Mouse (Mus musculus) thymus, postnatal 0 days (tissue): Measurements from ENCODE around the gene D5Ertd579e. TPM values are rescaled to one million over a fixed set of nuclear protein-coding genes. Genes with fewer than 3 reads are reported as not detected.
A peak's percentile ranks its signal among the peaks of the same experiment; 100 is the strongest.

ENCODE experiments used
- DNase-seq: peaks from one replicate; pipeline ENCODE4 v3.0.0-alpha.2; 2015; ENCODE audit warnings: low spot score
- polyA plus RNA-seq: library from polyadenylated mRNA; unstranded; fragments of >200 nt; fragmentation: Nextera tagmentation; extraction: Ambion mirVana; gene quantifications from 2 replicates; pipeline ENCODE4 v1.2.1, GENCODE M21; 2015

The D5Ertd579e gene
- polyA plus RNA-seq, 1 experiment from 2014 or later, result 27.1 TPM

DNA sequence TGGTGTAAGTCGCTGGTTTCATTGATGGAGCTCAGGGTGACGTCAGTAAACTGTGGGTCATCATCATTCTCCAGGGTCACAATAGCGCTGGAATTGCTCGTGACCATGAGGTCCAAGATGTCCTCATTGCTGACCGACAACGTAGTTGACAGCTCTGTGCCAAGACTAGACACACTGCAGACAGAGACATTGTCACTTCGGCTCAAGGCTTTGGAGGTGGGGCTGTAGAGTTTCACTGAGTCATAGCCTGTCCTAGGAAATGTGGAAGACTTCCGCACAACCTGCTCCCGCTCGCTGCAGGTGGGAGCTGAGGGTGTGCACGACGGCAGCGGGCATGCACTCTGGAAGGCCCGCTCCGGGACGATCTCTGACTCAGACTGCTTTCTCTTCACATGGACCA lies 124.5 kb downstream of the D5Ertd579e start:
- DNase-seq, result no peak

- peak; percentile 39 for DNase-seq
These were observed 125.1 kb downstream of the D5Ertd579e start for GRCm38 (mm10) chr5:36570546-36571245.

DNA sequence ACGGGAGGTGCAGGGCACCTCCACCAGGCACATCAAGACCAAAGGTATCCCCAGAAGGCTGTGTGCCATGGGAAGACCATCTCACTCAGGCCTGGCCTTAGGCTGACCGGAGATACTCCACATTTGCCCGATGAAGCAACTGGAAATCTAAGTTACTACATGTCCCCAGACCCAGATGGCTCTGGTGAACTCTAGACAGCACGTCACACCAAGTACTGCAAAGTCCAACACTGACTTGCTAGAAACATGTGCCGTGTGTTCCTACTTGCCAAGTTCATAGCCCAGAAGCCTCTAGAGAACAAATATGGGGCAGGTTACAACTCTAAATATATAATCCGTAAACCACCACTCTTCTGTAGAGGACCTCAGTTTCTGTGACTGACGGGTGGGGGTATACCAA lies 125.7 kb downstream of the D5Ertd579e start:
- DNase-seq, result no peak

DNA sequence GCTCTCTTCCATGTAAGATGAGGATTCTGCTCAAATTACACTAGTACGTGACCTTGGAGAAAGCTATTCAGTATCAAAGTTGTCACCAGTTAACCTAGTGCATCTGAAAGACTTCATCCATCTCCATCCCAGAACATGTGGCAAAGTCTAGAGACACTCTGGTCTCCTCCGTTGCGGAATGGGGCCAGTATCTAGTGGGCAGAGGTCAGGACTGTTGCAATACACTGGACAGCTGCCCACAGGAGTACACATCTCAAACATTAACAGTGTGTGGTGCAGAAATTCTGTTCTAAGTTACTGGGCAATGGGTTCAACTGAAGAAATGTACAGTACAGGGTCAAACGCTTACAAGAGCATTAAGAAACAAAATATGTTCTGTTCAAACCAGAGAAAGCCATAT lies 127.7 kb downstream of the D5Ertd579e start:
- DNase-seq, result no peak

DNA sequence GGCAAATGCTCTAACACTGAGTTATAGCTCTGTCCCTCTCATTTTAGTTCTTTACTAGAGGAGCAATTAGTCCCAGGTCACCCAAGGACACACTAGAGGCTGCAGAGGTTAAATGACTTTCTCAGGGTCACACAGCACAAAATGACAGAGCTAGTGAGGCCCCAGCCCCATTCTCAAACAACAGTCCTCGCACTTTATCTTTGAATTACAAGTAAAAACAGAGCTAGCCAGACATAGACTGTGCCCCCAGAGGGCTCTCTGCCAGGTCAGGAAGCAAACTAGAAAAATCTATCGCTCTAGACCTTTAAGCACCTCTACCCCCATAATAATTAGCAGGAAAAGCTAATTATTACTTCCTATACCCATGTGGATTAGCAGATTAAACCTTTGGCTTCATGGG lies 128.2 kb downstream of the D5Ertd579e start:
- DNase-seq, result no peak

DNA sequence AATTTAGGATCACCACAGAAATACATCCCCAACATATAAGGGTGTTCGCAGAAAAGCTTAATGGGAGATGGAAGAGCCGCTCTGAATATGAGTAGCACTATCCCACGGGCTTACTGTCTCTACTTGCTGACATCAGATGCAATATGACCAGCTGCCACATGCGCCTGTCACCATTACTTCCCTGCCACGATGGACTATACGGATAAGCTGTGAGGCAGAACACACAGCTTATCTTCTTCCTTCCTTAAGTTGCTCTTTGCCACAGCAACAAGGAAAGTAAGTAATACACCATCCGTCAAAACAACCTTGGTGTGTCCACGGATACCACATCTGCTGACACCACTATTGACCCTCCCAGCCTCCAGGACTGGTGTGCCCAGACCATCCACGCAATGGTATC lies 131.3 kb downstream of the D5Ertd579e start:
- no peak for DNase-seq

GRCm38 (mm10) chr5:36563741-36564140 lies 132.1 kb downstream of the D5Ertd579e start:
- no peak for DNase-seq

DNA sequence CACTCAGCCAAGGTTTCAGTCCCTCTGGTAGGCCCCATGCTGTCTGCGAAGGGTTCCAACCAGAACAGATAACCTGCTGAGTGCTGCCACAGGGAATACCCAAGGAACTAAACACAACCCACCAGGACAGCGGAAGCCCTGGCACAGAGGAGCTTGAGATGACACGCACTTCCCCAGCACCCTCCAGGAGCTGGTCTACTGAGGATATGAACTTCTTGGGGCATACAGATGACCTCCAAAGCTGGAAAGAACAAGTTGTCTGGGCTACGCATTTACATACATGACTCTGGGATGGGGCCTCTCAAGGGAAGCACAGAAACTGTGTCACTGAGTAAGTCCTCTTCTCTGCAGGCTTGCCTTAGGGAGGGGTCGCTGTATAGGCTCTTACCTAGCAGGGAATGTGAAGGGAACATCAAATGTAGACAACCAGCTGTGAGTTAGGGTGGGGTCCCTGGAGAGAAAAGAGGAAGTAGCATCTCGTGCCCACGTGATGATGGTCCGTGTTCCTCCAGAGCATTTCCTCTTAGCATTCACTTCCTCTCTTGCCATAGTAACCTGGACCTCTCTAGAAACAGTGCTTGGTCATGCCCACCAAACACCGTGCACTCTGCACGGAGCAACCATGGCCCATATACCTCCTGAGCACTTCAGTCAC lies 132.9 kb downstream of the D5Ertd579e start:
- DNase-seq, result peak; percentile 60

DNA sequence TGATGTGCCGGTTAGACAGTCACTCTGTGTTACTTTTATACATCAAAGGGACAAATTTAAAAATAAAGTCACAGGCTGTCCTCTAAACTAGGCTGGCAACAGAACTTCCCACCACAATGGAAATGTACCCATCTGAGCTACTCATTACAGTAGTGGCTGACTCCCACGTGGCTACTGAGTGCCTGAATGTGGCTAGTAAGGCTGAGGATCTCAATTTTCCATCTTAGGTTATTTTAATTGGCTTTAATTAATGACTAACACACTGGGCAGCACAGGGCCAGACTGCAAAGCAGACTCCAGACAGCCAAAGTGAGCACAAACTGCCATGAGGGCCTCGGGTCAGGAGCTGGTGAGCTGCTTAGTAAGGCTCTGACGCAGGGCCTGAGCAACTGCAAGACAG lies 134.3 kb downstream of the D5Ertd579e start:
- DNase-seq, result no peak

DNA sequence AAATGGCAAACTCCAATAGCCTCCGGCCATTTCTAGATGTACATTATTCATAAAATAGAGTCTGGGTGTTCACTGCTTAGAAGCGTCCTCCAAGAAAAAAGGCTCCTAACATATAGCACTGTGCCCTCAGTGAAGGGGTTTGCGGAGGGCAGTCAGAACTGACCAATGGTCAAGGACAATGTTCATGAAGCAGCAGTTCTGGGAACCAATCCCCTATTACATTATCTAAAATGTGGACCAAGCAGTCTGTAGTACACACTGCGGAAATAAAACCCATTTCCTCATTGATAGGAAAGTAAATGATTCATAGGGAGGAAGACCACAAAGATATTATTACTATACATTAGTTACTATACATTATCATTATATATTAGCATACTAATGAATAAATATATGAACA lies 135.3 kb downstream of the D5Ertd579e start:
- no peak for DNase-seq

GRCm38 (mm10) chr5:36559510-36560235 lies 136.2 kb downstream of the D5Ertd579e start:
- no peak for DNase-seq

GRCm38 (mm10) chr5:36559106-36559505 lies 136.7 kb downstream of the D5Ertd579e start:
- DNase-seq, result no peak

GRCm38 (mm10) chr5:36558526-36558925 lies 137.3 kb downstream of the D5Ertd579e start:
- no peak for DNase-seq

GRCm38 (mm10) chr5:36557584-36558308 lies 138.1 kb downstream of the D5Ertd579e start:
- peak; percentile 78 for DNase-seq

DNA sequence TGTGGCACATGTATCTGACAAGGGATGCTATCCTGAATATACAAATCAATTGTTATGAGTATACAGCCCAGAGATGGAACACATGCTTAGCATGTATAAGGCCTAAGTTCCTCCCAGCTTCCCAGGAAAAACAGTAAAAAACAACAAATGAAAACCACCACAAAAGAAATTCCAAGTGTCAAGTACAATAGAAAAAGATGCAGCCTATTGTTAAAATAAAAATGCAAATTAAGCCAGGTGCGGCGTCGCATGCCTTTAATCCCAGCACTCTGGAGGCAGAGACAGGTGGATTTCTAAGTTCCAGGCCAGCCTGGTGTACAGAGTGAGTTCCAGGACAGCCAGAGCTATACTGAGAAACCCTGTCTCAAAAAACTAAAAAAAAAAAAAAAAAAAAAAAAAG lies 138.9 kb downstream of the D5Ertd579e start:
- no peak for DNase-seq

DNA sequence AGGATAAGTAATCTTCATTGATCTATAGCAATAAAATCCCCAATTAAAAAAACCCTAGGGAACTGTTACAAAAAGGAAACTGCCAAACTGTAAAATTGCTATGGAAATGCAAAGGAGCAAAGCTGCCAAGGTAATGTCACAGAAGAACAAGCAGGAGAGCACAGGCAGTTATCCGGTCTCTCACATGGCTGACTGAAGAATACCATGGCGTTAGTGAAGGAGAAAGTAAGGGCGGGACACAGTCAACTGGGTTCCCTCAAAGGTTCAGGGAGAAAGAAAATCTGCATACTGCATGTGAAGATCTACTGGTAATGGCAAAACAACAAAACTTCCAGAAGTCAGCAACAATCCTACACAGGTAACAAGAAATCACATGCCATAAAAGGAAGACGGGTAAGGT lies 139.5 kb downstream of the D5Ertd579e start:
- DNase-seq, result no peak

- no peak for DNase-seq
These were observed 141.3 kb downstream of the D5Ertd579e start for GRCm38 (mm10) chr5:36554496-36554895.

- DNase-seq, result peak; percentile 83
These were observed 141.9 kb downstream of the D5Ertd579e start for GRCm38 (mm10) chr5:36553886-36554285.

- DNase-seq, result peak; percentile 41
These were observed 142.7 kb downstream of the D5Ertd579e start for GRCm38 (mm10) chr5:36553056-36553606.

- no peak for DNase-seq
These were observed 143.4 kb downstream of the D5Ertd579e start for GRCm38 (mm10) chr5:36552391-36552790.
